Mouse (Mus musculus): ENCODE data around the gene Pclaf.

DNA sequence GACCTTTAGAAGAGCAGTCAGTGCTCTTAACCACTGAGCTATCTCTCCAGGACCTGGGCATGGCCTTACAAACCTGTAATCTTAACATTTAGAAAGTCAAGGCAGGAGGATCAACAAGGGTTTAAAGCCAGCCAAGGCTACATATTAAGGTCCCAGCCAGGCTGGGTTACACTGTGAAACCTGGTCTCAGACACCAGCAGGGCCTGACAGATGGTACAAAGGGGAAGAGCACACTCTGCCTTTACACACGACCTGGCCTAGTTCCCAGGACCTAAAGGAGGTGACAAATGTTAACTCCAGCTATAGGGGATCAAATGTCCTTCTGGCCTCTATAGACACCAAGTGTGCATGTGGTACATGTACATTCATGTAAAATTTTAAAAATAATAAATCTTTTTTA is 30.4 kb upstream of the Pclaf start:
- TF ChIP-seq CTCF (IDR thresholded peaks at IDR 0.05; ENCODE audit: low read depth, low read length) (no peak), GATA1 (IDR thresholded peaks at IDR 0.05; ENCODE audit: borderline replicate concordance, low read length) (no peak)
